Mouse (Mus musculus) C2C12 (cell line): Measurements from ENCODE around the gene Nek6.

Experiments
- CEBPB ChIP-seq: IDR thresholded peaks from one replicate; pipeline ENCODE4 v1.6.1; 2011; ENCODE audit warnings: low read depth, mild to moderate bottlenecking, control low read depth, moderate library complexity
- CTCF ChIP-seq: IDR thresholded peaks from one replicate; pipeline ENCODE4 v1.5.1; 2011; ENCODE audit not compliant: control insufficient read depth, insufficient read depth, insufficient read length
- FOSL1 ChIP-seq: IDR thresholded peaks from one replicate; pipeline ENCODE4 v1.8.0; 2011; ENCODE audit warnings: mild to moderate bottlenecking, low read length; ENCODE audit not compliant: poor library complexity, insufficient read depth, severe bottlenecking
- MYOD1 ChIP-seq: IDR thresholded peaks from one replicate; pipeline ENCODE4 v1.6.1; 2011; ENCODE audit warnings: low read depth; ENCODE audit not compliant: control insufficient read depth, insufficient read length
- MYOG ChIP-seq: IDR thresholded peaks from one replicate; pipeline ENCODE4 v1.6.1; 2011; ENCODE audit not compliant: control insufficient read depth, insufficient read length; ENCODE audit errors: extremely low read depth

- TF ChIP-seq CTCF: no peak
- TF ChIP-seq MYOG: no peak
- TF ChIP-seq CEBPB: no peak
- TF ChIP-seq FOSL1: no peak
- no peak for TF ChIP-seq MYOD1
Observed at GRCm38 (mm10) chr2:38522354-38522753, 10.9 kb downstream of the Nek6 start.
